Mouse (Mus musculus) liver, adult 2 months (tissue): ENCODE measurements around the gene Hnrnpd. TPM values are rescaled to one million over a fixed set of nuclear protein-coding genes. Genes with fewer than 3 reads are reported as not detected.
A peak's percentile ranks its signal among the peaks of the same experiment; 100 is the strongest.

ENCODE experiments used
- DNase-seq: peaks from one replicate; pipeline ENCODE4 v3.0.0-alpha.2; 2011; ENCODE audit warnings: low read depth, low spot score; ENCODE audit errors: extremely low read depth
- H3K27ac ChIP-seq: fragments of 200-500 bp; replicated peaks from 2 replicates; pipeline ENCODE4 v1.5.1; 2012; ENCODE audit warnings: low read depth, mild to moderate bottlenecking, control low read depth, inconsistent platforms, low read length; ENCODE audit not compliant: insufficient read depth
- H3K27me3 ChIP-seq: fragments of 200-500 bp; 2 replicates; pipeline ENCODE4 v1.6.1; 2012; ENCODE audit warnings: mild to moderate bottlenecking, moderate library complexity, low read length, inconsistent platforms; ENCODE audit not compliant: control insufficient read depth, insufficient read depth
- H3K36me3 ChIP-seq: fragments of 200-500 bp; 2 replicates; pipeline ENCODE4 v1.6.1; 2012; ENCODE audit warnings: low read length, inconsistent platforms; ENCODE audit not compliant: control insufficient read depth, insufficient read depth
- H3K4me1 ChIP-seq: fragments of 200-500 bp; 2 replicates; pipeline ENCODE4 v1.6.1; 2011; ENCODE audit warnings: low read length; ENCODE audit not compliant: control insufficient read depth, insufficient read depth
- H3K4me3 ChIP-seq: fragments of 200-500 bp; 2 replicates; pipeline ENCODE4 v1.5.1; 2011; ENCODE audit warnings: low read depth, mild to moderate bottlenecking, control low read depth, low read length, moderate library complexity; ENCODE audit not compliant: insufficient read depth
- H3K79me2 ChIP-seq: fragments of 200-500 bp; 2 replicates; pipeline ENCODE4 v1.6.1; 2012; ENCODE audit warnings: inconsistent platforms, mild to moderate bottlenecking, low read length, moderate library complexity; ENCODE audit not compliant: control insufficient read depth, insufficient read depth
- H3K9ac ChIP-seq: fragments of 200-500 bp; 2 replicates; pipeline ENCODE4 v1.6.1; 2012; ENCODE audit warnings: low read depth, mild to moderate bottlenecking, control low read depth, inconsistent platforms, low read length
- CTCF ChIP-seq: fragments of 200-500 bp; IDR thresholded peaks from 2 replicates; pipeline ENCODE4 v1.5.1; 2011; ENCODE audit warnings: low read depth, low read length, control low read depth
- POLR2A ChIP-seq: fragments of 200-500 bp; IDR thresholded peaks from 2 replicates; pipeline ENCODE4 v1.6.1; 2011; ENCODE audit warnings: low read length, control low read depth; ENCODE audit not compliant: insufficient read depth; ENCODE audit errors: extremely low read depth
- WGBS: fragments of 180-500 bp; shearing (Covaris S2); methylation state at CpG from one replicate; pipeline ENCODE4 v1.1.7; 2018; 5-methylcytosine and 5-hydroxymethylcytosine counted together
- polyA plus RNA-seq: library from polyadenylated mRNA; depleted of rRNA; stranded (reverse); fragments of >200 nt; gene quantifications from 2 replicates; pipeline ENCODE4 v1.2.3, GENCODE M21; 2012
- total RNA-seq: library from RNA; depleted of rRNA; stranded (reverse); fragments of >200 nt; gene quantifications from 2 replicates; pipeline ENCODE4 v1.2.3, GENCODE M21; 2014

Gene Hnrnpd
- total and polyA plus RNA-seq, 2 experiments = 12.6 to 25.4 TPM

- H3K79me2 ChIP-seq = no peaks in the 10 kb centered on the region
- DNase-seq = no peak
- no peak overlapping the region for H3K27ac ChIP-seq
- H3K36me3 ChIP-seq = no peaks in the 10 kb centered on the region
- no peak overlapping the region for H3K9ac ChIP-seq
- no peaks in the 10 kb centered on the region for H3K27me3 ChIP-seq
- no peak overlapping the region for H3K4me3 ChIP-seq
- H3K4me1 ChIP-seq = peaks cover 2% of the 10 kb centered on the region; the same call in 1 of the 2 replicates
- WGBS = 85% methylated on average over 7 of the region's 7 CpGs
- TF ChIP-seq POLR2A (no peak), CTCF (no peak)
These were observed 21.3 kb upstream of the Hnrnpd start for GRCm38 (mm10) chr5:100000048-100000447.

- Histone ChIP-seq H3K27ac (peak overlapping the region; percentile 59), H3K9ac (no peak overlapping the region), H3K4me3 (peak overlapping the region; percentile 34; the same call in 1 of the 2 replicates), H3K4me1 (peaks cover 5% of the 10 kb centered on the region; the same call in 1 of the 2 replicates), H3K27me3 (no peaks in the 10 kb centered on the region), H3K36me3 (no peaks in the 10 kb centered on the region), H3K79me2 (no peaks in the 10 kb centered on the region)
- DNase-seq = peak; percentile 92
- TF ChIP-seq CTCF = no peak
- no peak for TF ChIP-seq POLR2A
- whole genome bisulfite sequencing = 30% methylated on average over 3 of the region's 3 CpGs
These were observed 15.9 kb upstream of the Hnrnpd start for GRCm38 (mm10) chr5:99994680-99995079.

- H3K36me3 ChIP-seq = no peaks in the 10 kb centered on the region
- peaks cover 5% of the 10 kb centered on the region; the same call in 1 of the 2 replicates for H3K4me1 ChIP-seq
- TF ChIP-seq CTCF (no peak), POLR2A (no peak)
- no peak overlapping the region for H3K9ac ChIP-seq
- peak overlapping the region; percentile 34 for H3K4me3 ChIP-seq
- H3K79me2 ChIP-seq = no peaks in the 10 kb centered on the region
- DNase-seq = peak; percentile 98
- 10% methylated on average over 3 of the region's 3 CpGs for whole genome bisulfite sequencing
- H3K27me3 ChIP-seq = no peaks in the 10 kb centered on the region
- peak overlapping the region; percentile 59 for H3K27ac ChIP-seq
These were observed 15.4 kb upstream of the Hnrnpd start for GRCm38 (mm10) chr5:99994166-99994565.

GRCm38 (mm10) chr5:99983452-99984061, 4.8 kb upstream of the Hnrnpd start:
- DNase-seq = no peak
- Histone ChIP-seq H3K36me3 (no peaks in the 10 kb centered on the region), H3K79me2 (peaks cover 1% of the 10 kb centered on the region), H3K27me3 (no peaks in the 10 kb centered on the region), H3K4me1 (no peaks in the 10 kb centered on the region), H3K27ac (no peak overlapping the region), H3K4me3 (no peak overlapping the region), H3K9ac (no peak overlapping the region)
- no peak for TF ChIP-seq CTCF
- no peak for TF ChIP-seq POLR2A
- 81% methylated on average over 9 of the region's 9 CpGs for WGBS

- peak overlapping the region; percentile 58 for H3K27ac ChIP-seq
- peak; percentile 66 for DNase-seq
- H3K4me3 ChIP-seq = peak overlapping the region; percentile 98
- H3K79me2 ChIP-seq = peaks cover 23% of the 10 kb centered on the region
- no peaks in the 10 kb centered on the region for H3K27me3 ChIP-seq
- no peak for TF ChIP-seq CTCF
- no peak for TF ChIP-seq POLR2A
- WGBS = under 1% methylated on average over 48 of the region's 50 CpGs
- peak overlapping the region; percentile 99 for H3K9ac ChIP-seq
- H3K36me3 ChIP-seq = peaks cover 3% of the 10 kb centered on the region; the same call in 1 of the 2 replicates
- H3K4me1 ChIP-seq = peaks cover 11% of the 10 kb centered on the region
These were observed 1.0 kb downstream of the Hnrnpd start for GRCm38 (mm10) chr5:99977516-99978301.
